In the genomic region with DNA sequence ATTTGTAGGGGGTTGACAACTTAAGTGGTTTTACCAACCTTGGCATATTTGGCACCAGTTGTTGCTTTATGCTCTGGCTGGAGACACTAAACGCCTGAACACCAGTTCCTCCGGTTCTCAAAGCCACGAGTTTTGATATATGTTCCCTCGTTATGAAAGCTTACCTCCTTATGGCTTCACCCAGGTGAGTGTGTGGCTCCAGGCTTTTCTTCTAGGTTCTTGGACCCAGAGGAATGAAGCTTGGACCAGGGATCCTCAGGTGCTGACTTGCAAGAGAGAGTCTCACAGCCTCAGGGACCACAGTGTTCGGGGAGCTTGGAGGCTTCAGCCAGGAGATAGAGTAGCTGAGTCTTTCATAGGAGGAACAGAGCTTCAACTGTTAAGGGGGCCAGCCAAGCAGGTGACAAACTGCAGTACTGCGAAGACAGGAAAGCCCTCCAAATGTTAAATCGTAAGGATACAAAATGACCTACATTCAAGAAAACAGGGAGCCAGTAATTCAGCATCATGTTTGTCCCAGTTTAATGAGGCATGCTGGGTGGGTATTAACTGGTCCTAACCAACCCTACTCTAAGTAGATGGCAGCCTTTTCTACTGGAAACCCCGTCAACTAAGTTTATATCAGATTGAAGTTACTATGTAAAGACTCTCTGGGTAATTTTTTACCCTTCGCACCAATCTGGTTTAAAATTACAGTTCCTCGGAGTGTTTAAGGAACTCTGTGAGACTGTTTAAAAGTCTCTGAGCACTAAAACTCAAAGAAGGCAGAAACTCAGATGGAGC, we compare ENCODE assay signal across 33 mouse cellular contexts.
DNase-seq lines count a peak whose midpoint lies in the region; ATAC-seq lines count a peak whose summit lies in the region.
"Had no signal": no experiment of that assay in that cellular context is flagged by ENCODE, and none has a peak within 500 bp of the region (broad histone marks: within the 10 kb centered on the region; RNA-seq: fewer than 3 reads in every experiment).

No protein-coding gene starts in this region.

- H3K9me3 ChIP-seq in heart, embryonic 11.5 days (replicated peaks; ENCODE audit: control insufficient read depth, low read length): no peaks in the 10 kb centered on the region
- H3K9me3 ChIP-seq in forebrain, embryonic 16.5 days (ENCODE audit: control insufficient read depth, low read length): no peaks in the 10 kb centered on the region
- H3K9me3 ChIP-seq: heart, embryonic 13.5 days; liver, embryonic 12.5 days; midbrain, embryonic 12.5 days; neural tube, embryonic 13.5 days; stomach, embryonic 15.5 days had no signal

- WGBS in heart, embryonic 11.5 days (ENCODE audit: insufficient replicate concordance): 78% methylated on average over 10 of the region's 10 CpGs
- 74% methylated on average over 10 of the region's 10 CpGs for WGBS in forebrain, embryonic 16.5 days

- H3K4me1 ChIP-seq in heart, embryonic 11.5 days (ENCODE audit: control insufficient read depth, insufficient read depth, low read length): no peaks in the 10 kb centered on the region
- H3K4me1 ChIP-seq in forebrain, embryonic 16.5 days (replicated peaks; ENCODE audit: control insufficient read depth, insufficient read depth, low read length): peaks cover 12% of the 10 kb centered on the region
- H3K4me1 ChIP-seq: liver, embryonic 12.5 days had no signal

- H3K4me3 ChIP-seq in heart, embryonic 11.5 days (ENCODE audit: low read depth, low read length): no peak overlapping the region
- no peak overlapping the region for H3K4me3 ChIP-seq in forebrain, embryonic 16.5 days (replicated peaks; ENCODE audit: low read length)
- H3K4me3 ChIP-seq: heart, adult 2 months; heart, embryonic 13.5 days; layer of hippocampus, adult 2 months; liver, embryonic 12.5 days; megakaryocyte, embryonic 14.5 days; midbrain, embryonic 12.5 days; neural tube, embryonic 13.5 days; stomach, embryonic 15.5 days had no signal

- no peak overlapping the region for H3K27ac ChIP-seq in heart, embryonic 11.5 days (ENCODE audit: low read depth, low read length)
- no peak overlapping the region for H3K27ac ChIP-seq in forebrain, embryonic 16.5 days (ENCODE audit: low read length)
- H3K27ac ChIP-seq: heart, adult 2 months; heart, embryonic 13.5 days; hindbrain, embryonic 14.5 days; layer of hippocampus, adult 2 months; liver, embryonic 12.5 days; midbrain, embryonic 12.5 days; neural tube, embryonic 13.5 days; stomach, embryonic 15.5 days had no signal

- H3K4me2 ChIP-seq in heart, embryonic 11.5 days: no peak overlapping the region
- H3K4me2 ChIP-seq in forebrain, embryonic 16.5 days (ENCODE audit: low read length): no peak overlapping the region
- H3K4me2 ChIP-seq: heart, embryonic 13.5 days; hindbrain, embryonic 14.5 days; liver, embryonic 12.5 days; midbrain, embryonic 12.5 days; stomach, embryonic 15.5 days had no signal

- H3K9ac ChIP-seq in heart, embryonic 11.5 days (ENCODE audit: low read depth, low read length): no peak overlapping the region
- no peak overlapping the region for H3K9ac ChIP-seq in forebrain, embryonic 16.5 days (replicated peaks; ENCODE audit: low read depth, low read length)
- H3K9ac ChIP-seq: heart, embryonic 13.5 days; hindbrain, embryonic 14.5 days; liver, embryonic 12.5 days; liver, postnatal 0 days; midbrain, embryonic 12.5 days; neural tube, embryonic 13.5 days; stomach, embryonic 15.5 days had no signal

- H3K27me3 ChIP-seq in heart, embryonic 11.5 days (ENCODE audit: control insufficient read depth, insufficient read depth, low read length): peaks cover 20% of the 10 kb centered on the region
- H3K27me3 ChIP-seq in forebrain, embryonic 16.5 days (replicated peaks; ENCODE audit: control insufficient read depth, insufficient read depth, low read length): peaks cover 28% of the 10 kb centered on the region
- H3K27me3 ChIP-seq: CH12.LX had no signal

- H3K36me3 ChIP-seq in heart, embryonic 11.5 days (ENCODE audit: control insufficient read depth, insufficient read depth, low read length): no peaks in the 10 kb centered on the region
- no peaks in the 10 kb centered on the region for H3K36me3 ChIP-seq in forebrain, embryonic 16.5 days (ENCODE audit: control insufficient read depth, insufficient read depth)
- H3K36me3 ChIP-seq: heart, embryonic 13.5 days; liver, embryonic 12.5 days; midbrain, embryonic 12.5 days; neural tube, embryonic 13.5 days; stomach, embryonic 15.5 days had no signal

- no peak for ATAC-seq in heart, embryonic 11.5 days (replicated peaks; ENCODE audit: insufficient number of reproducible peaks, low FRiP score, low TSS enrichment)
- no peak for ATAC-seq in megakaryocyte, adult 5-6 weeks (ENCODE audit: poor library complexity, severe bottlenecking)
- no peak for ATAC-seq in forebrain, embryonic 16.5 days
- ATAC-seq: activated CD4-positive, CD25-positive, alpha-beta regulatory T cell, adult 4 months; forebrain, embryonic 14.5 days; intestine, postnatal 0 days; liver, embryonic 12.5 days; liver, postnatal 0 days had no signal

- DNase-seq in heart, adult 11 months: peak; percentile 42
- DNase-seq in kidney, adult 9 months: peak; percentile 52
- peak; percentile 14 for DNase-seq in kidney, postnatal 10 days
- peak; percentile 59 for DNase-seq in retina, postnatal 1 day
- no peak for DNase-seq in frontal cortex, adult 2 months (ENCODE audit: extremely low spot score in 1 of 2, low spot score in 1 of 2)
- DNase-seq: adrenal gland, adult 2 months; adrenal gland, postnatal 36 days; cerebellum, adult 18-20 months; cerebellum, postnatal 25 days; gastrocnemius, postnatal 10 days; heart, adult 2 months; heart, postnatal 10 days; left cerebral cortex, postnatal 4 days; liver, postnatal 0 days; lung, postnatal 36 days; right cerebral cortex, postnatal 25 days; thymus, adult 18-20 months; thymus, postnatal 36 days had no signal

Comparison
In these comparisons a context has a peak if more than half of its experiments do, and no peak if none do; other contexts are left out.
1. DNase-seq: peak in heart, adult 11 months (single experiment), kidney, adult 9 months (single experiment), kidney, postnatal 10 days (single experiment) and retina, postnatal 1 day (single experiment); none in frontal cortex, adult 2 months (0 of 2).